Mouse (Mus musculus) adrenal gland, adult 8-10 months (tissue): Measurements from ENCODE around the gene Lrcol1. TPM values are rescaled to one million over a fixed set of nuclear protein-coding genes. Genes with fewer than 3 reads are reported as not detected.

Experiments
- DNase-seq: peaks from one replicate; pipeline ENCODE4 v3.0.0; 2022
- total RNA-seq, 4 experiments: library from RNA; stranded (reverse); gene quantifications; 2 replicates each; pipeline ENCODE4 v1.2.4; 2022

Lrcol1 gene
- total RNA-seq = not detected

DNA sequence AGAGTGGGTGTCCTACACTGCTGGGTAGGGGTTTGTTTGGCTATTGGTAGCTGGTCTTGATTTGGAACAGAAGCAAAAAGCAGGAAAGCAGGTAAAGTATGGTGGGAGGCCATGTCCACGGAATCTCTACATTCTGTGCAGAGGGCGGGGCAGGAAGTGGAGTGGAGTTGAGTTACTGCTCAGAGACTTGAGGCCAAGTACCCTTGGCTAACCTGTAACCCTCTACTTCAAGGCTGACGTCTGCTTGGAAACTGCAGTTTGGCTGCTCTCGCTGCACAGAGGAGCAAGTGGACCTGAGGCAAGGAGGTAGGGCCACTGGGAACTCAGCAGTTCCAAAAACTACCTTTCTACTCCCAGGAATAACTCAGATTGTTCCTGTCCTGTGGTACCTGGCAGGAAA lies at the start of gene Lrcol1:
Gene Lrcol1 (plus strand): TSS at position 207 of the 400 bp plus-strand sequence.
- DNase-seq = no peak

DNA sequence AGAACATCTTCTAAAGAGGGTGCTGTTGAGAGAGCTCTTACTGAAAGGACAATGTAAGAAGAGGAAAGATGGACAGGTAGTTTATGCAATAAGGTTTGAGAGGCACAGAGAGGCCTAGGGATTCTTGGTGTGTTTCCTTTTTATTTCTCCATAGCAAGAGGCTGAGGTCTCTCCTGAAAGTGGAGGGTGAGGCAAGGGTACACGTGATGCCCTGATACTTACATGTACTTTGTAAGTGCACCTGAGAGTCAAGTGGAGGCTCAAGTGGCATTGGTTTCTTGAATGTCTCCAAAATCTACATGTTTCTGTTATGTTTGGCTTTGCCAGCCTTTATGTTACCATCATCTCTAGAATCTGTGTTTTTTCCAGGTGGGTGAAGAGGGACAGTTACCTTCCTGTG lies 47.9 kb upstream of the Lrcol1 start:
- DNase-seq = no peak

DNA sequence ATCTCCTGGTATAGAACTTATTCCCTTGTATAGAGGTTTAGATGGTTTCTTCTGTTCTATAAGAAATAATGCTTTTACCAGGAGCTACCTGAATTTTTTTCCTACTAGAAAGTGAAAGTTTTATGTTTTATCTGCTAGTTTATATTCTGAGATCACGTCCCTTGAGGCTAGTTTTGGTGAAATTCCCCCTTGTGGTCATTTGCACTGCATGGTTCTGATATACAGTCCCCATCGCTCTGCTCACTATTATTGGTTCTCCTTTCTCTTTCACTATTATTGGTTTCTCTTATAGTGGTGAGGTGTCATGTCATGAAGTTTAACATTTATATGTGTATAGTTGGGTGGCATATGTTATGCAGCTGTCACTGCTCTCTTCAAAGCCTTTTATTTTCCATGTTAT lies 43.9 kb upstream of the Lrcol1 start:
- no peak for DNase-seq

DNA sequence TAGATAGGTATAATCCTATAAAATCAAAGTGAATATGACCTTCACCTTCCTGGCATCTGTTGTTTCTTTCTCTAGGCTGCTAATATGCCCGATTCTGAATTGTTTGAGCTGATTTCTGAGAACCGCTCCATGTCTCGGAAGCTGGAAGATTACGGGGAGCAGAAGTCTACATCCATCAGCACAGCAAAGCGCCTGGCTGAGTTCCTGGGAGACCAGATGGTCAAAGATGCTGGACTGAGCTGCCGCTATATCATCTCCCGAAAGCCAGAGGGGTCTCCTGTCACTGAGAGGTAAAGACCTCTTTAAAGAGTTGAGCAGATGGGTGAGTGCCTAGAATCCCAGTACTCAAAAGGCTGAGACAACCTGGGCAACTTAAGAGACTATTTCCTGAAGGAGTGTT lies 35.7 kb upstream of the Lrcol1 start:
- DNase-seq = no peak

DNA sequence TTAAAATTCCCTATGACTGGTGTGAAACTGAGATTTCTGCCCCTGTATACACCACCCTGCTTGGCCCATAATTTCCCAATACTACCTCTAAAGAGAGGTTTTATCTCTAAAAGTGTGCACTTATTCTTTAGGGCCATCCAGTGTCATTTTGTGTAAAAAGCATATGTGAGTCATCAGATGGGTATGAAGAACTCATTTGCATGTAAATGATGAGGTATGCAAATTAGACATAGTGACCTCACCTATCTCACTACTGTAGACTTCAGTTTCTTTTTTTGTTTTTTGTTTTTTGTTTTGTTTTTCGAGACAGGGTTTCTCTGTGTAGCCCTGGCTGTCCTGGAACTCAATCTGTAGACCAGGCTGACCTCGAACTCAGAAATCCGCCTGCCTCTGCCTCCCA lies 31.4 kb upstream of the Lrcol1 start:
- no peak for DNase-seq

DNA sequence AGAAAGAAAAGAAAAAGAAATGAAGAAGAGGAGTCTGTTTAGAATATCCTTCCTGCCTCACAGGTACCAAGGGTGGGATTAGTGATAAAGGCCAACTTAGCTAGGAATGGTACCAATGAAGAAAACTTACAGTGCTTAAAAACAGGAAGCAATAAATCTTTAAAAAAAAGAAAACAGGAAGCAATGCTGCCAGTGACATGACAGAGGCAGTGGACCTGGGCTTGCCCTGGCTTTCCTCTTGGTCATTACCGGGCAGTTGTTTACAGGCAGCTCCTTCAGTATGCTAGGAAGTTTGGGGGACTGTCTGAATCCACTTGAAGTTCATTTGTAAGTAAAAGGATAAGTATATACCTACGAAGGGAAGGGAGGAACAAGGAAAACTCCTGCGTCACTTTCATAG lies 14.0 kb upstream of the Lrcol1 start:
- DNase-seq = no peak

DNA sequence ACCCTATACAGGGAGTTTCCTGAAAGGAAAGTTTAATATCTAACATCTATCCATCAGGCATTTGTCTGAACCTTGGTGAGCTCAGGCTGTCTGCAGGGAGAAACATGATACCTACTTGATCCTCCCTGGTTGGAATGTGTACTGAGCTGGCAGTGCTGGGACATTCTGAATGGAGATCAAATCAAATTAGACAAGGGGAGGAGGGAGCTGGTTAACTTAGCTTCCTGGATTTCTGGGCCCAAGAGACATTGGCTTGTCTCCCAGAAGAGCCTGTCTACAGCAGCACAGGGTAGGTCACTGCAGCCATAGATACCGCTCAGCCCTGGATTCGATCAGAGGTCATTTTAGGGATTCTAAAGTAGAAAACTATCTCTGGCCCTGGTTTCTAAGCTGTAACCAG lies 5.7 kb upstream of the Lrcol1 start:
- DNase-seq = no peak

DNA sequence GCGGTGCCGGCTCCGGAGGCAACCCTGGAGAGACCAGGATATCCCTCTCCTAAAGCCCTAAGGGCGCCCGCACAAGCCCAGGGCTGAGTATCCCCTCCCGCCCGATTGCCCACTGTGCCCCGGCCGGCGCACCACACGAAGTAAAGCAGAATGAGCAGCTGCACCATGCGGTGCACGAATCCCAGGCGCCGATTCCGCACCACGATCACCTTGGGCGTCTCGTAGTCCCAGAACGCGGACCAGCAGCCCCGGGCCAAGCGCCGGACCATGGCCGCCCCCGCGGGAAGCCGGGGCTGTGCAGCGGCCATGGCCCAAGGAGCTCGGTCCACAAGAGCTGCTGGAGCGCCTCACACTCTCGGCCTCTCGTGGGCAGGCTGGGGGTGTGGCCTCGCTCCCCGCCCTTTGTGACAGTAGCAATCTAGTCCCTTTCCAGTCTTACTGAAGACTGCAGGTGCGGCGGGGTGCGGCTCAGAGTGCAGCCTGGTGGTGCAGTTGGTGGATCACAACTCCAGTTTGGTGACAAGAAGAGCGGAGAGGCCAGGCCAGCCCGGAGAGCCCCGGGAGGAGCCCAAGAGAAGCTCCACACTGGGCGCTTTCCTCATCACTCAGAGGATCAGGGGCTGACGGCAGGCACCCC lies 1.8 kb upstream of the Lrcol1 start, which contains the start of gene P2rx2:
Gene P2rx2 (minus strand): TSS at position 565 of the 637 bp plus-strand sequence.
- peak; percentile 44 for DNase-seq

DNA sequence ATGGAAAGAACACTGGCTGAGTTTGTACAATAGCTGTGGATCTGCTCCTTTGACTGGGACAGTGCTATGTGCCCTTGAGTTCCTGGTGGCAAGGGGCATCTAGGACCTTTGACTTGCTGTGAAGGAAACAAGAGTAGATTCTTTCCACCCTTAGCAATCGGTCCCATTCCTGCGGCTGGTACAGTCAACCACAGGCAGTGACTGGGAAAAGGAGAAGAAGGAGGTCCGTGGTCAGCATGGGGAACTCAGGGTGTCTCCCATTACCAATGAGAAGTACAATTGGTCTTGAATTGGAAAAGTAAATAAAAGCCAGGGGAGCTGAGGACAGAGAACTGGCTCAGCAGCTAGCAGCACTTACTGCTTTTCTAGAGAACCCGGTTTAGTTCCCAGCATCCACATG lies 1.0 kb downstream of the Lrcol1 start:
- DNase-seq = no peak

DNA sequence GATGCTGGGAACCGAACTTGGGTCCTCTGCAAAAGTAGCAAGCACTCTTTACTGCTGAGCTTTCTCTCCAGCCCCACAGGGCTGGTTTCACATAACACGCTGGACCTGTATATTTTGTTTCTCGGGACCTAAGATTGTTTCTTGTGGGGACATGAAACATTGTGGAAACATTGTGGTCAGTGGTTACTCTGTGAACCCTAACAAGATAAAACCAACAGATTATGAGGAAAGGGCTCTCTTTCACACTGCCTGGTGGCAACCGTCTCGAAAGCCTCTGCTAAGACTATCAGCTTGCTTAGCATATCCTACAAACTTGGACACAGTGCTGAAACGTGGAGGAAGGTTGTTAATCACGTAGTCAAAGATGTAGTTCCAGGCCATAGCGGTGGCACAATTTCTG lies 2.5 kb downstream of the Lrcol1 start:
- no peak for DNase-seq

DNA sequence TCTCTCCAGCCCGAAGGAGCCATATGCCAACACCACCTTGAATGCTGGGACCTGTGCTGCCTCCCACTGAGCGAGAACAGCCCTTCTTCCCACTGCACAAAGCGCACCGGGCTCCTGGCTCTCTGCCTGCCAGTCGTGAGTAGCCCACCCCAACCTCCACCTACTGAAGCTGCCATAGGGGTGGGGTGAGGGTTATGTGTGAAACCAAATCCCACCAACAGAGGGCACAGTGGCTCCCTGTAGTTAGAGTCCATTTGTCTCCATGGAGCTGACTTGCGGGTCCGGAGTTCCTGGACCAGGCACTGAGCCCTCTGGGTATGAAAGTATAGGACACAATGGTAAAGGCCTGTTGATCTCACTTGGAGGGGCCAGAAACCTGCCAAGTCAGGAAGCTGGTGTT lies 10.2 kb downstream of the Lrcol1 start:
- no peak for DNase-seq

DNA sequence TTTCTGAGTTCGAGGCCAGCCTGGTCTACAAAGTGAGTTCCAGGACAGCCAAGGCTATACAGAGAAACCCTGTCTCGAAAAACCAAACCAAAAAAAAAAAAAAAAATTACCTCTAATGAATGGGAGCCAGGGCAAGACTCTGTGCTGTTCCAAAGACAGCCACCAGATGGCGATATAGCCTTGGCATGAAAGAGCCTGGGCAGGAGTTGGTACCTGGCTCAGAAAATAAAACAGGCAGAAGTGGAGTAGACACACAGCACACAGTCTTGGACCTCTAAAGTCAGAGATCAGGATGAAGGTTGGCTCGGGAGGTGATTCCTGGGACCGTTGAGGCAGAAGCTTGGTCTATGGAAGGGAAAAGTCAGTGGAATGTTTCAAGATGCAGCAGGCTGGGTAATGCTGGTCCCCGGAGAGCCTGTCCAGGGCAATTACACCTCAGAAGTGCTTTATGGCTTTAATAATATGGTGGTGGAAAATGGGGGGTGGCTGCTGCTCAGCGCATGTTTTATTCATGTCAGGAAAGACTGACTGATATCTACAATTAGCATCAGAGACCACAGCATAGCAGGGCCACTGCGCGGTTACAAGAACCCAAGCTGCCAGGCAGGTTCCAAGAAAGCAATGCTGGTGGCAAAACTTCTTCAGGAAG lies 13.1 kb downstream of the Lrcol1 start:
- DNase-seq = peak; percentile 54

DNA sequence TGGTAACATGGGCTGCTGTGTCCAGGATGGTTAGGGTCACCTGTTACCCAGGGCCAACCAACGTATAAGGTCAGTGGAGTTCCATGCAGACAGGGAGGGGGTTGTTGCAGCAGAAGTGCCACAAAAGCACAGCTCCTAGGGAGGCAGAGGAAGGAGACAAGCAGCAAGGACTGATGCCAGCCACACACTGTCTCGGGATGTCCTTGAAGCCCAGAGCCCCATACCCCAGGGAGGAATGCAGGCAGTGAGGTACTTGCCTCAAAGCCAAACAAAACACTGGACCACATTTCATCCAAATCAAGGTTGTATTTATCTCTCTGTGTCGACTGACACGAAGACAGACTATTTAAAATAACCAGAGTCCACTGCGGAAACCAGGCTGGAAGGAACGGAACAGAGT lies 16.9 kb downstream of the Lrcol1 start:
- peak; percentile 41 for DNase-seq

DNA sequence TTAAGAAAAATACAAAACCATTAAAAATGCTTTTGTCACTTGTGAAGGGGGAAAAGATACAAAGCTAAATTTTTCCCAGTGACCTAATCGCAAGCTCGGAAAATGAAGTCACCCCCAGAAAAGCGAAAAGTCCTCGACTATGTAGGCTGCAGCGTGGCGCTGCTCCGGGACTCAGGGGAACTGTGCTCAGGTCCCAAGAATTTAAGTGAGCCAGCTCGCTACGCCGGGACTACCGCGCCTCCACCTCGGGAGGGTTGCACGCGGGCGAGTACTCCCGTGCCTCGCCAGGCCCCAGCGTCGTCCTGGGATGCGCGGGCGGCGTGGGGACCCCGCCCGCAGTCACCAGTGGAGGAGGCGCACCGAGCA lies 18.3 kb downstream of the Lrcol1 start:
- DNase-seq = no peak

DNA sequence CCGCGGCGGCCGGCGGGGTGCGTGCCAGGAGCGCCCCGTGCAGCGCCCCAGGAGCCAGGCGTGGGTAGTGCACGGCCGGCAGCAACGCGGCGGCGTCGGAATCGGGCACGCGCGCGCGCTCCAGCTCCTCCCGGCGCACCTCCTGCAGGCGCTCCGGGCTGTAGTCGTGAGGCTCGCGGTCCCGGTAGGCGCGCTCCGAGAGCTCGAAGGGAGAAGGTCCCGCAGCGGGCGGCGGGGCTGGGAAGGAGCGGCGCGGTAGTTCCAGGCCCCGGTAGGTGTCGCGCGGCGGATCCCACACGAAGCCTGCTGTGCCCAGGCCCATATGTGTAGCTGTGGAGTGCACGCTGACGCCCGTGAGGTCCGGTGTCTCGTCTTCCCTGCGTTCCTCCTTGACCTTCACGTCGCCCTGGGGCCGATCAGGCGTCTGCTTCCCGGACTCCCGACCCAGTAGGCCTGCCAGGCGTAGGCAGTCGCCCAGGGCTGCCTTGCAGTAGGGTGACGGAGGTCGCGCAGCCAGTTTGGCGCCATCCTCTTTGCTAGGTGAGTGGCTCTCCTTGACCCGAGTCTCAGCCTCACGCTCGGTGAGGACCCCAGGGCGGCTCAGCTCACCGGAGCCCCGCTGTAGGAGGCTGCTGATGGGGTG lies 18.8 kb downstream of the Lrcol1 start:
- DNase-seq = peak; percentile 58

DNA sequence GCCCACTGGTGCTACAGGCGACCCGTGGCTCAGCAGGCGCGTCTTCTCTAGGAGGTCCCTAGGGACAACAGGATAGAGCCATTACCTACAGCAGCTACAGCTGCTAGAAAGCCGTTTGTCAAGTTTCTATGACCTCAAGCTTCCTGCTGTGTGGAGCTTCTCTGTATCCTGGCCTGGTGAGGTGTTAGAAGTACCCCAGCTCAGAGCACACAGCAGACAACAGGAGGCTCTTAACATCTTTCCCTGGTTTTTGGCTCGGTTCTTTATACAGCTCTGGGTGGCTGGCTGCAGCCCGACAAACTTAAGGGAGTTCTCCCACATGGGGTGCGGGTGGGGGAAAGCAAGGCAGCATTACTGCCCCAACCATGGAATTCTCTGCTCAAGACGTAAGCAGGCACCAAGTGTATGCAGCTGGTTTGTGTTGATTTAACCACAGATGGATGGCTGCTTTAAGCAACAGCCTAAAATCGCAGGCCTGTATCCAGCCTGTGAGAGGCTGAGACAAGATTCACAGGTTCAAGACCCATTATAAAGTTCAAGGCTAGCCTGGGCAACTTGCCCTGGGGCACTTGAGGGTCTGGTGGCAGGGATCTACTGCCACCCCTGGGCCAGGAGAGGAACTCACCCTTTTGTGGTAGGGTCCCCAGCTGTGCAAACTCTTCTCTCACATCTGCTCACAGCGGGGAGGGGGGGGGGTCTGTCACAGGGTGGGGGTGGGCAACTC lies 19.5 kb downstream of the Lrcol1 start:
- no peak for DNase-seq

DNA sequence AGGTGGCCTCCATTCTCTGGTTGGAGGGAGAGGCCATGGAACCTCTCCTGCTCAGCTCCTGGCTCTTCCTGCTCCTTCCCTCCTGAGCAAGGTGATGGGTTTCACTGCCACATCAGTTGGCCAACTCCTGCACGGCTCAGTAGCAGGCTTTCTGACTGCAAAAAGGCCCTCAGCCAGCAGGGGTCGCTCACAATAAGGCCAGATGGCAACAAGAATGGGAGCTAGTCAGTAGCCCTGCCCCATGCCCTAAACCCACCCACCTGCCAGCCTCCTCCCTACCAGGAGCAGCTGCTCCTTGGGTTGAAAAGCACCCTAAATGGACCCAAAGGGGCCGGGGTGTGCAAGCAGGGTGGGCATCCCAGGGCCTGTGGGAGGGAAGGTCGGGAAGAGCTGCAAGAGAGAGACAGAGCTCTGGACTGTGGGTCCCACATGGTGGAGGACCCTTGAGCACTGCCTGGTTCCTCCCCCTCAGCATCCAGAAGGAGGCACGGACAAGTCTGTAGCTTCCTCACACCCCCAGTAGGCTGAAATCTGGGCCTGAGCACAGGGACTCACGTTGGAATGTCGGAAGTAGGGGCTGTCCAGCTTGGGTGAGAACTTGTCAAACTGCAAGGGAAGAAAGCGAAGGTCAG lies 32.4 kb downstream of the Lrcol1 start:
- DNase-seq = no peak

DNA sequence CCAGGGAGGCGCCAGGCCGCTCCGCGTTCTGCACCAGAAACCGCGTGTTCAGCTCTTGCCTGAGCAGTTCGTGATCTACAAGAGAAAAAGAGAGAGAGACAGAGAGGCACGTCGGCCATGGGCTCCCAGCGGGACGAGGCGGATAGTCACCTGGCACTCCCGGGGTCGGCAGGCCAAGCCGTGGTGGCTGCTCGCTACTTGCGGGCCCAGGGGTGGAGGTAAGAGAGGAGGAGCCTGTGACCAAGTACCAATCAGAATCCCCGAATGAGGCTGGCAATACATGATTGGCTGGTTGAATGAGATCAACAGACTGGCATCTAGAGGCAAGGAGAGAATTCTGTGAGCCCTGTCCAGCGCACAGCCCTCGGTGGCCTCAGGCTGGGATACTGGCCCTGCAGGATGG lies 33.7 kb downstream of the Lrcol1 start:
- DNase-seq = no peak

DNA sequence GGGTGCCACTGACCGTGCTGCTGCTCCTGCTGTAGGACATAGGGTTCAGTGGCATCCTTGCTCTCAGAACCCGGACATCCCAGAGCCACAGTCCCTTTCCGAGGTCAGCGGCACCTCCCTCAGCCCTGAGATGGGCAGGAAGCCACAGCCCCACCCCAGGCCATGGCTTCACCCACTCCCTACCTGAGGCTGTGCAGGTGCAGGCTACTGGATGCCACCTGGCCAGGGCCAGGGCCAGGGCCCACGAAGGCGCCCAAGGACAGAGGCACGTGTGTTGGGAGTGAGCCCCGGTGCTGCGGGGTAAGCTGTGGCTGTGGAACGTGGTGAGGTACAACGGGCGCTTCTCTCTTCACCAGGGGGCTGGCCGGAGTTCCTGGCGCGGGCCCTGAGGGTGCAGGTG lies 34.6 kb downstream of the Lrcol1 start:
- DNase-seq = no peak

DNA sequence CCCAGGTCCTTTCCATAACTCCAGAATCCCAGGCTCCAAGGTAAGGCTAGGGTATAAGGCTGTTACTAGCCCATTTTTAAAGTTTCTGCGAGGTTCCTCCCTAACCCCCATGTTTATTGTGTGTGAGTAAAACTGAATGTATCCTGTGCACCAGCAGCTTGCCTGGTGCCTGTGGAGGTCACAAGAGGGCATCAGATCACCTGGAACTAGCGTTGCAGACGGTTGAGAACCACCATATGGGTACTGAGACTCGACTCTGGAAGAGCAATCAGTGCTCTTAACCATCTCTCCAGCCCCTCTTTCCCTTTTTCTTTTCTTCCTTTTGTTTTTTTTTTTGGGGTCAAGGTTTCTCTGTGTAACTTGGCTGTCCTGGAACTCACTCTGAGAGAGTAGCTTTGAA lies 35.3 kb downstream of the Lrcol1 start:
- DNase-seq = no peak

DNA sequence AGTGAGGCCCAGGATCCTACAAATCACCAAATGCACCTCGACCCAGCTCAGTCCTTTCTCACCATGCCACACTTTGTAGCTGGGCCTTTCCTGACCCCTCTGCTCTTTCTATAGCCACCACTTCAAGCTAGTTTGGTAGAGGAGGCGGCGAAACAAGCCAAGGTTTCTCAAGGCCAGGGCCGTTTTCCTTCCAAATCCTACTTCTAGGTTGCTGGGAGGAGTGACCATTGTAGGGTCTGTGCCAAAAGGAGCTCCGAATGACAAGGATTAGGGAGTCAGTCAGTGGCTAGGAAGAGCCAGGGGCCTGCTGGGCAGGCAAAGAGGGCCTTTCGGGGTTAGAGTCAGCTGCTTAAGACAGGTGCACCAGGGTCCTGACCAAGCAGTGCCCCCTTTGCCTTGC lies 40.0 kb downstream of the Lrcol1 start:
- no peak for DNase-seq

DNA sequence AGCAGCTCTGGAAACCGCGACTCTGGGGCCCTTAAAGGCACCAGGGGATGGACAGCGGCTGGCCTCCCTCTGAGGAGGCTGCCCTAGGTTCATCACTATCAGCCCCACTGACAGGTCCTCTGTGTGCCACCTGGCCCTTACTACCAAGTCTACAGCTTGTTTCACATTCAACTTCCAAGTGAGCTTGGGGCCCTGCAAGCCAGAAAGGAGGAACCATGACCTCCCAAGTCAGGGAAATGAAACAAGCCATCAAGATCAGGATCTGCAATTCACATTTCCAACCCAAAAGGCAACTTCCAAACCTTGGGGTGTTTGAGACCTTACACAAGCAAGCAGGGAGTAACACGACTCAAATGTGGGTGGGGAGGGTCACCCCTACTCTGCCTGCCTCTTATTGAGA lies 40.7 kb downstream of the Lrcol1 start:
- no peak for DNase-seq
